Mouse (Mus musculus) stomach, postnatal 0 days (tissue): ENCODE measurements at regions not wholly inside any gene's neighbourhood (a gene's known extent, or its start where the extent isn't known, plus 50 kb on each side); places are given as distances from the start of the nearest gene placed in this dataset.
A peak's percentile ranks its signal among the peaks of the same experiment; 100 is the strongest.

Experiments used
- CTCF ChIP-seq: IDR thresholded peaks from 2 replicates; pipeline ENCODE4 v1.5.1; 2016; ENCODE audit warnings: antibody characterized with exemption, low read depth, mild to moderate bottlenecking, moderate library complexity
- EP300 ChIP-seq: optimal IDR thresholded peaks from 2 replicates; pipeline ENCODE3; 2016; ENCODE audit warnings: antibody characterized with exemption

- TF ChIP-seq CTCF: peak; percentile 90
- TF ChIP-seq EP300: no peak
Measured at GRCm38 (mm10) chr7:121258826-121259496, 132.7 kb upstream of the Hs3st2 start.
